Comparison of ENCODE assay signal across 8 mouse cellular contexts in genomic region chr11:116129993-116130487, GRCm38 (mm10). TPM values are rescaled to one million over a fixed set of nuclear protein-coding genes. Genes with fewer than 3 reads are reported as not detected.
DNase-seq lines count a peak whose midpoint lies in the region; ATAC-seq and TF ChIP-seq lines count a peak whose summit lies in the region.

No protein-coding gene starts in this region.

- H3K4me3 ChIP-seq in forebrain, embryonic 11.5 days (ENCODE audit: low read depth, low read length) = peak overlapping the region; percentile 46
- H3K4me3 ChIP-seq in limb, embryonic 15.5 days = peak overlapping the region; percentile 64
- peak overlapping the region; percentile 73 for H3K4me3 ChIP-seq in small intestine, adult 2 months (ENCODE audit: low read depth, low read length)

- TF ChIP-seq CTCF in small intestine, adult 2 months (IDR thresholded peaks at IDR 0.05; ENCODE audit: extremely low read depth, insufficient read length, insufficient replicate concordance, low read depth, low read length) = no peak

- peak; percentile 44 for DNase-seq in embryo, embryonic 10 days (ENCODE audit: low spot score)
- DNase-seq in embryo, embryonic 10.5 days (ENCODE audit: low spot score) = no peak
- DNase-seq in 416B (ENCODE audit: low read depth) = peak; percentile 66
- no peak for DNase-seq in forebrain, embryonic 11.5 days (ENCODE audit: low spot score)
- DNase-seq in layer of hippocampus, postnatal 25 days (ENCODE audit: extremely low spot score in 1 of 2, low spot score in 1 of 2) = no peak
- no peak for DNase-seq in c-Kit-positive CD71-positive TER-119-positive erythroid progenitor cells, embryonic 14.5 days (ENCODE audit: low spot score)

- peak overlapping the region; percentile 62; the same call in 1 of the 2 replicates for H3K27ac ChIP-seq in forebrain, embryonic 11.5 days (ENCODE audit: low read depth, low read length)
- H3K27ac ChIP-seq in limb, embryonic 15.5 days = peak overlapping the region; percentile 94
- peak overlapping the region; percentile 32 for H3K27ac ChIP-seq in small intestine, adult 2 months (ENCODE audit: insufficient read depth, low read depth, low read length)

- peak overlapping the region; percentile 81 for H3K4me2 ChIP-seq in forebrain, embryonic 11.5 days (ENCODE audit: low read depth, low read length, severe bottlenecking)
- peak overlapping the region; percentile 70 for H3K4me2 ChIP-seq in limb, embryonic 15.5 days

- WGBS in forebrain, embryonic 11.5 days = 44% methylated on average over 8 of the region's 8 CpGs
- WGBS in limb, embryonic 15.5 days = 40% methylated on average over 8 of the region's 8 CpGs
- WGBS in small intestine, adult 2 months = 22% methylated on average over 8 of the region's 8 CpGs

- H3K36me3 ChIP-seq in forebrain, embryonic 11.5 days (ENCODE audit: control insufficient read depth, insufficient read depth, low read length) = peaks cover 4% of the 10 kb centered on the region; the same call in 1 of the 2 replicates
- H3K36me3 ChIP-seq in limb, embryonic 15.5 days = peaks cover 45% of the 10 kb centered on the region
- peaks cover 29% of the 10 kb centered on the region for H3K36me3 ChIP-seq in small intestine, adult 2 months (ENCODE audit: control insufficient read depth, insufficient read depth, low read length)

- ATAC-seq in forebrain, embryonic 11.5 days (replicated peaks; ENCODE audit: low FRiP score) = peak; percentile 37
- ATAC-seq in limb, embryonic 15.5 days (ENCODE audit: insufficient number of reproducible peaks, low FRiP score, low TSS enrichment, low read depth) = no peak

- H3K9me3 ChIP-seq in forebrain, embryonic 11.5 days (ENCODE audit: control insufficient read depth, low read length) = no peaks in the 10 kb centered on the region
- no peaks in the 10 kb centered on the region for H3K9me3 ChIP-seq in limb, embryonic 15.5 days

- peaks cover 3% of the 10 kb centered on the region; the same call in 1 of the 2 replicates for H3K4me1 ChIP-seq in forebrain, embryonic 11.5 days (replicated peaks; ENCODE audit: control insufficient read depth, insufficient read depth, low read length)
- H3K4me1 ChIP-seq in limb, embryonic 15.5 days = peaks cover 65% of the 10 kb centered on the region
- H3K4me1 ChIP-seq in small intestine, adult 2 months (ENCODE audit: control insufficient read depth, insufficient read depth, insufficient read length, low read length) = peaks cover 23% of the 10 kb centered on the region

- peak overlapping the region; percentile 79 for H3K9ac ChIP-seq in forebrain, embryonic 11.5 days (ENCODE audit: low read length)
- peak overlapping the region; percentile 63 for H3K9ac ChIP-seq in limb, embryonic 15.5 days

- no peaks in the 10 kb centered on the region for H3K27me3 ChIP-seq in forebrain, embryonic 11.5 days (ENCODE audit: control insufficient read depth, insufficient read depth, low read length)
- H3K27me3 ChIP-seq in limb, embryonic 15.5 days = no peaks in the 10 kb centered on the region
- H3K27me3 ChIP-seq in small intestine, adult 2 months (ENCODE audit: control insufficient read depth, insufficient read depth, low read length) = no peaks in the 10 kb centered on the region

- TF ChIP-seq POLR2A in small intestine, adult 2 months (IDR thresholded peaks at IDR 0.05; ENCODE audit: low read depth, low read length) = no peak

RNA-seq across cellular contexts. Expression of gene Trim65, which starts 0.9 kb away (rescaled TPM):
- polyA plus RNA-seq in forebrain, embryonic 11.5 days (2014; fragmentation: Nextera tagmentation; extraction: Ambion mirVana) = 1.8 and 1.9 TPM in 2 replicates
- 4.1 and 4.5 TPM in 2 replicates for polyA plus RNA-seq in limb, embryonic 15.5 days (2015; fragmentation: Nextera tagmentation; extraction: Ambion mirVana)
- 11.9 and 13.3 TPM in 2 replicates for polyA plus RNA-seq in small intestine, adult 2 months (2012; rRNA removed)
- total RNA-seq in layer of hippocampus, postnatal 25 days (2021) = 1 to 10 TPM; 6.2 to 7.1 TPM

RNA-seq across cellular contexts. Expression of gene Trim47, which starts 3.0 kb away (rescaled TPM):
- polyA plus RNA-seq in forebrain, embryonic 11.5 days (2014; fragmentation: Nextera tagmentation; extraction: Ambion mirVana) = 3.4 and 3.8 TPM in 2 replicates
- polyA plus RNA-seq in limb, embryonic 15.5 days (2015; fragmentation: Nextera tagmentation; extraction: Ambion mirVana) = 31.2 and 42.4 TPM in 2 replicates
- 28.3 and 28.5 TPM in 2 replicates for polyA plus RNA-seq in small intestine, adult 2 months (2012; rRNA removed)
- 1 to 10 TPM; 5.6 to 5.9 TPM for total RNA-seq in layer of hippocampus, postnatal 25 days (2021)

RNA-seq across cellular contexts. Expression of gene Mrpl38, which starts 8.6 kb away (rescaled TPM):
- 98.0 and 109 TPM in 2 replicates for polyA plus RNA-seq in forebrain, embryonic 11.5 days (2014; fragmentation: Nextera tagmentation; extraction: Ambion mirVana)
- 83.9 and 85.5 TPM in 2 replicates for polyA plus RNA-seq in limb, embryonic 15.5 days (2015; fragmentation: Nextera tagmentation; extraction: Ambion mirVana)
- 36.4 and 40.1 TPM in 2 replicates for polyA plus RNA-seq in small intestine, adult 2 months (2012; rRNA removed)
- total RNA-seq in layer of hippocampus, postnatal 25 days (2021) = 10 to 100 TPM; 59.1 to 62.7 TPM

RNA-seq across cellular contexts. Expression of gene Fbf1, which starts 37.9 kb away (rescaled TPM):
- polyA plus RNA-seq in forebrain, embryonic 11.5 days (2014; fragmentation: Nextera tagmentation; extraction: Ambion mirVana) = 52.8 and 60.3 TPM in 2 replicates
- polyA plus RNA-seq in limb, embryonic 15.5 days (2015; fragmentation: Nextera tagmentation; extraction: Ambion mirVana) = 36.4 and 38.3 TPM in 2 replicates
- polyA plus RNA-seq in small intestine, adult 2 months (2012; rRNA removed) = 5.0 and 6.5 TPM in 2 replicates
- 10 to 100 TPM; 74.6 to 96.0 TPM for total RNA-seq in layer of hippocampus, postnatal 25 days (2021)

RNA-seq across cellular contexts. Expression of gene Wbp2, which starts 43.2 kb away (rescaled TPM):
- 100.0 and 111 TPM in 2 replicates for polyA plus RNA-seq in forebrain, embryonic 11.5 days (2014; fragmentation: Nextera tagmentation; extraction: Ambion mirVana)
- 61.6 and 75.5 TPM in 2 replicates for polyA plus RNA-seq in limb, embryonic 15.5 days (2015; fragmentation: Nextera tagmentation; extraction: Ambion mirVana)
- polyA plus RNA-seq in small intestine, adult 2 months (2012; rRNA removed) = 139 and 334 TPM in 2 replicates
- total RNA-seq in layer of hippocampus, postnatal 25 days (2021) = 100 to 1,000 TPM; 390 to 418 TPM

Comparison
In these comparisons a context has a peak if more than half of its experiments do, and no peak if none do; other contexts are left out.
1. DNase-seq: peak in embryo, embryonic 10 days (single experiment) and 416B (single experiment); none in embryo, embryonic 10.5 days (single experiment), forebrain, embryonic 11.5 days (single experiment), layer of hippocampus, postnatal 25 days (0 of 2) and c-Kit-positive CD71-positive TER-119-positive erythroid progenitor cells, embryonic 14.5 days (single experiment).
2. H3K27ac ChIP-seq: peak in every context shown above with its lines; median percentile 94 in limb, embryonic 15.5 days; 62 in forebrain, embryonic 11.5 days; 32 in small intestine, adult 2 months.
3. Peak in every context shown above with its lines, with median percentiles within 50 percentile points of each other: H3K4me3 ChIP-seq.